Mouse (Mus musculus): ENCODE data around the gene Mapk10.
A peak's percentile ranks its signal among the peaks of the same experiment; 100 is the strongest.
"Not testable (repeated sequence)": the region's sequence is repeated elsewhere in the genome, so short reads cannot be mapped to it uniquely, and the experiment has no call there.

The Mapk10 gene

DNA sequence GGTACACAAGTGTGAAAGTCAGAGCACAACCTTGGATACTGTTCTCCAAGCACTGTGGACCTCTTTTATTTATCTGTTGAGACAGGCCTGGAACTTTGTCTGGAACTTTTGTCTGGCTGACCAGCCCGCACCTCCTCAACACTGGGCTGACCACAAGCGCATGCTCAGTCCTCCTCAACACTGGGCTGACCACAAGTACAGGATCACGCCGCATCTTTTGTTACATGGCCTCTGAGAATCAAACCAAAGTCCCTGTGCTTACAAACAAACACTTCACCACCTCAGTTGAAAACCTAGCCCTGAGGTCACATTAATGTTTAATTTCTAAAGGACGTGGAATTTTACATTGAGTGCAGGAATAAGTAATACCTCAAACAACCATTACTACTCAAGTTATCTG lies 246.7 kb downstream of the Mapk10 start:
- no peak for DNase-seq (ENCODE audit: low read depth, low spot score)

DNA sequence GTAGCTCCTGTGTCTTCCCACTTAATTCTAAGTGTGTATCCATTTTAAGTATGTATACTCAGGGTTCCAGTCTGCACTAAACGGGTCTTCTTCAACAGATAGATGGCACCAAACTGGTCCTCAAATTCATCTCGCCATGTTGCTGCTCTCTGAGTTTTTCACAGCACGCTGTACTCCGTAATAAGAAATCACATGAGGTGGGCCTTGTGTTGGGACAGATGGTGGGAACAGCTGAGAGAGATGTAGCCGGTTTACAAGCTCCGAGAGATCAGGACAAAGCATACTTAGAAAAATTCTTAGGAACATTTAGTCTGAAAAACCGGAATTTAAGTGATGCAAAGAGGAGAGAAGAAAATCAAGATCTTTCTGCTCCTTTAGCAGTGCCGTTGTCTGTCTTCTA lies 257.7 kb downstream of the Mapk10 start:
- DNase-seq (ENCODE audit: low read depth, low spot score) = no peak

DNA sequence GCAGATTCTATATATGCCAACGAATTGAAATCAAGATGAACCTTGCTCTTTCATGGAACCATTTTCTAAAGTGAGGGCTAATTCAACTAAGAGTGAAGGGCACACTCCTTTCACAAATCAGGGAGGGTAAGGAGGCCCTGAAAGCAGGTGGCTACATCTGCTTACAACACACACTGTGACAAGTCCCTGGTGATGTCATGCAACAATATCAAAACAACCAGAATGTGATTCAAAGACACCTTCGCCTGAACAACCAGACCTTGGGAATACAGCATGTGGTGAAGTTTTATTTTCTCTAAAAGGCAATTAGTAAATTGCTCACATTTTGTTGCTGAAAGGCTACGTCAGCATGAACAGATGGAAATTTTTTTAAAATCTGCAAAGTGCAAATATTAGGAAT lies 258.2 kb downstream of the Mapk10 start:
- no peak for DNase-seq (ENCODE audit: low read depth, low spot score)

DNA sequence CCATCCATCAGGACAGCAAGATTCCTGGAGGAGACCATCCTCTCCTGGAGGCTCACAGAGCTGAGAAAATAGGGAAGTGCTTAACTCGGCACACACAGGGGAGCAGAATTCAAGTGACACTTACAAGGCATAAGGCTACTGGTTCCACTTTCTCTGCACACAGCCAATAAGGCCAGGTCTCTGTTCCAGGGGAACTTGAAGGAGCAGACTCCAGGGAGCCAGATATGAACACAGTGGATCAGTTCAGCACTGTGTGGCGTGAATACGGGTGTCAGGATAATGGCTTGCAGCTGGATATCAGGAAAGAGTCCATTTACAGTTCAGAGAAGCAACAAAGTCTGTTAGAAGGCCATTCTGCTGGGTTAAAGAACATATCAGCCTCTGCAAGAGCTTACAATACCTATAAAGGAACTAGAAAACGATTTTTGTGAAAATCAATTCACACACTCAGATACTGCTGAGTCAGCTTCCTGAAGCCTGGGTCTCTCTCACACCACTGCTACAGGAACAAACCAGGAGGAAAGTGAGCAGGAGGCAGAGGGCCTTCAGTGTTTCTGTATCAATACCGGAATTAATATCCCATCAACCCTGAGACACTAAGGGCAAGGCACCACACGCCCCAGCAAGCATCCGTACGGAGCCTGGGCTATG lies 263.9 kb downstream of the Mapk10 start:
- no peak for DNase-seq (ENCODE audit: low read depth, low spot score)

DNA sequence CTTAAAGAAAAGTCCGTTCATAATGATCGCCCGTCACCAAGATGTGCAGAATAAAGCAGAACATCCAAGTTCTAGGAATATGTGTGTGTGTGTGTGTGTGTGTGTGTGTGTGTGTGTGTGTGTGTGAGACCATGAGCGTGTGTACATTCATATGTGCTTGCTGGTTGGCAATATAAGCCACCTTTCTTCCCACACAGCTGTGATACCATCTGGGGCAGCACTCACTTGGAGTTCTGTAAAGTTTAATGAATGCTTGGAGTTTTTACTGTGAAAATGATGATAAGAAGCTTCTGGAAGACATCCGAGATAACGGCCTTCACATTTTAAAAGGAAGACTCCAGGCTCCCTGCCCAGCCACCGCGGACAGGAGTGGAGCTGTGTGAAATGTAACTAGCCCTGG lies 264.5 kb downstream of the Mapk10 start:
- no peak for DNase-seq (ENCODE audit: low read depth, low spot score)

DNA sequence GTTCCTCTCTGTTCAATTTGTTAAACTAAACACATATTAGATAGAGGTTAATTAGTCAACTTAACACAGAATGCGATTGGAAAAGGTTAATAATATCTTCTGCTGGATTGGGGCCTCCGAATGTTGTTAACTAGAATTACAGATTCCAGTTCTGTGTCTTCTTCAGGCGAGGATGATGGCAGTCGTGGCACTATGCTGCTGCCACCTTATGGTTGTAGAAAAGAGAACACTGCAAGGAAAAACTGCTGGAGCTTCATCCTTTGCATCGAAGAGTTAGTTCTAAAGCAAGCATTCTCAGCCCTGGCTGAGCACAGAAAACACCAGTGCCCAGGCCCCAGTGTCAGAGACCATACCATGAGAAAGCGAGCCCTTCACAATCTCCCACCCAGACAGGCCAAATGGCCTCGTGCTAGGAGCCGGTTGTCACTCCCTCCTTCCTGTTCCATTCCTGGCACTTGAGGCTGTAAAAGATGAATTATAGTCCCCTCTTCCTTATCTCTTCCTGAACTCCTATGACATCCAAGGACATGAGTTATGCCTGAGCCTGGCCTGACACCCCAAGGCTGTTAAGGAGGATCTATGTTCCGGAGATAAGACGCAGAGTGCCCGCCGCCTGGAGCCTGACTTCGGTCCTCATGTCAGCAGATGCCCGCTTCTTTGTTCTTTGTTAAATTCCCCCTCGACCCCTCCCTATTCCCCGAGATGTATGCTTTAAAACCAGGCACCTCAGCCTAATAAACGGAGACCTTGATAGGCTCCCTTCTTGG lies 267.1 kb downstream of the Mapk10 start:
- DNase-seq (ENCODE audit: low read depth, low spot score) = not testable (repeated sequence)

DNA sequence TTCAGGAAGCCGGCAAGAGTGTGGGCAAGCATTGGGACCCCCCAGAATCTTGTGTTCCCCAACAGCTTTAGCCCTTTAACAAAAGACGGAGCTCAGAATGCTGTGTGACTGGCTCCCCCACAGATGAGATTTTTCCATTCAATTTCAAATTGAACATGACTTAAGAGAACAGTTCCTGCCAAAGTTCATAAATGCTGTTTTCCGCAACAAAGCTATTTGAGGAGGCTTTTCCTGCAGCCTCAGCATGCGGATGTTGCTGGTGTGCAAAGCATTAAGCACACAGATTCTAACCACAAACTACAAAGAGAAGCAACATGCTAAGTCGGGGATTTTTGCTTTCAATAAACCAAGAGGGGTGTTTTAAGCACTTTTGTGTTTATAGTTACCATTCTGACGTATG lies 281.0 kb downstream of the Mapk10 start:
- DNase-seq (ENCODE audit: low read depth, low spot score) = peak; percentile 2

DNA sequence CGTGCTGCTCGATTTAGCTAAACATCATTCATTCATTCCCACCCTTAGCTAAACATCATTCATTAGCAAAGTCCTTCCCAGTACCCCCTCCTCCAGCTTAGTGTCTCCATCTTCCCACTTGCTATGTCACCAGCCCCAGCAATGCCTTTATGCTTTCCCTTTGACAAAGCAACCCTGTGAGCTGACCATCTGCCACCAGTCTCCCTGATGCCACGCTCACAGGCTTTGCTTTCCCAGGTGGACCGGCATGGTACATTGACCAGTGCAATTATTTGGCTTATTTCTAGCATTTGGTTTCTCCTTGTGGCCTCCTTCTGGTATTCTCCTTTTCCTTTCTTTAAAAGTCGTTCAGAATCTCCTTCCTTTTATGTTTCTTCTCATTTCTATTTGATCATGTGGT lies 284.3 kb downstream of the Mapk10 start:
- DNase-seq (ENCODE audit: low read depth, low spot score) = no peak

DNA sequence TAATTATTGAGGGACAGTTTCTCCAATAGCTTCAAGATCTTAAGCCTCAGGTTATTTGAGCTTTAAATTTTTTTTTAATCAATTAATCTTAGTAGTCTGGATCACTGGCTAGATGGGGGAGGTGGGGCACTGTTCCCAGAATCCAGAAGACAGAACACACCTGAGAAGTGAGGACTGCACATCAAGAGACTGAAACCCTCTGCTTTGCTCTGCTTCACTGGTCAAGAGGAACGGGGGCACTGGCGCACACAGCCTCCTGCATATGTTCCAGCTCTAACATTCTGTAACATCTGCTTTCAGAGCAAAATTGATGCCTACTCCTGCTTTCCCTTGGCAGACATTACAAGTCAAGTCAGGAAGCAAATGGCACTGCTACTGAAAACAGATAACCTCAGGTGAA lies 290.9 kb downstream of the Mapk10 start:
- no peak for DNase-seq (ENCODE audit: low read depth, low spot score)

DNA sequence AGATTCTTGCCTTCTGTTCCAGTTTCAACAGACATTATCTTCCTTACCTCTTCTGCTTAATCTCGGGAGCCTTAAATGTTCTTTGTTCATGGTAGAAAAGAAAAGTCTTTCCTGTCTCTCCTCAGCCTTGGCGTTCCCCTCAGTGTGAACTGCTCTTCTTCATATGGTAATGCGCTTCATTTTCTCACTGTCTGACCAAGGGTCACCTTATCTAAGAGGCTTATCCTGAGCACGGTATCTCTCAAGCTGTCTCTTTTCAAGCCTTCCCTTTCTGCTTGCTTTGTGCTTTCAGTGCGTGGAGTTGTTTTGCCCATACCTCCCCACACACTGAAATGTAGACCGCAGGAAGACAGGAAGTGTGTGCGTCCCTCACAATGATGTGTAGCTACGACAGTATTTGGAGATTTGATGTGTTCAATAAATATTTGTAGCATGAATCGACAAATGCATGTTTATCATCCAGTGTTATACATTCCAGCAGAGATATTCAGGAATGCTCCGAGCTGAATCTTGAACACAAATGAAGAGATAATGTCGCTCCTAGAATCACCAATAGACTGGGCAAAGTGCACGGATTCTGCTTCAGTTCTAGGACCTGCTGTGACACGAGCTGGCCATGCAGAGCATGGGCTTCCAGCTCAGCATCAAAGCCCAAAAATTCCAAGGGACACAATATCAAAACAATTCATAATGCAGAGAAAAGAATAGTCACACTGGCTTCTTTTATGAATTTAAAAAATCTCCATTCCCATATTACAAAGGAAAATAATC lies 305.5 kb downstream of the Mapk10 start:
- no peak for DNase-seq (ENCODE audit: low read depth, low spot score)

DNA sequence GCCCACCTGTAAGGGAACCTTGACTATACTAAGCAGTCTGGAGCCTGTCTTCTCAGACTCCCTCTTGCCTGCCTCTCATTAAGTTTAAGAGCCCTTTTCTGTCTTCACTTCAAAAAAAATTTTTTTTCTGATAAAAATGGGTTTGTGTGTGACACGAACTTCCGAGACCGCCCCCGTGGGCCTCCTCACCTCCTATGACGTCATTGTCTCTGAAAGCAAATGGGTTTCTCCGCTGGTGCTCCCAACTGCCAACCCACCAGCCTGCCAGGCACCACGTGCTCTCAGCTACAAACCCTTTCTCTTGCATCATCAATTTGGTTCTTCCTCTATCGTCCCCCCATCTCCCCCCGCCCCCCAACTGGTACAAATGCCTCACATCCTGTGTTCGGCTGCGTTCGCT lies 307.1 kb downstream of the Mapk10 start:
- no peak for DNase-seq (ENCODE audit: low read depth, low spot score)

DNA sequence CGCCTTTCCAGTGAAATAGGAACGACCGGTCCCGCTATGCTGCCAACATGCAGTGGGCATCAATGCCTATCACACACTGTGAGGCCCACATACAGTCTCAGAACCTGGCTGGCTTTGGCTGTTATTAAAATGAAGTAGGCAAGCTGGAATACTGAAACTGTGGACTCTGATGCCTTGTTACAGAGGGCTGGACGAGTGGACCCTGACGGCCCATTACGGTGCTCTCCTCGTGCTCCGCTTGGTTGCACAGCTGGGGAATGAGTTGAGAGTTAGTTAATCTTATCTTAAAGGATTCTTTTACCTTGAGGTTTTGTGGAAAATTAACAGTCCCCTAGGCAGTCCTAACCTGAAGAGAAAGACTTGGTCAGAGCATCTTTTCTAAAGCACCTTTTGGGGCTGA lies 307.6 kb downstream of the Mapk10 start:
- DNase-seq (ENCODE audit: low read depth, low spot score) = no peak

DNA sequence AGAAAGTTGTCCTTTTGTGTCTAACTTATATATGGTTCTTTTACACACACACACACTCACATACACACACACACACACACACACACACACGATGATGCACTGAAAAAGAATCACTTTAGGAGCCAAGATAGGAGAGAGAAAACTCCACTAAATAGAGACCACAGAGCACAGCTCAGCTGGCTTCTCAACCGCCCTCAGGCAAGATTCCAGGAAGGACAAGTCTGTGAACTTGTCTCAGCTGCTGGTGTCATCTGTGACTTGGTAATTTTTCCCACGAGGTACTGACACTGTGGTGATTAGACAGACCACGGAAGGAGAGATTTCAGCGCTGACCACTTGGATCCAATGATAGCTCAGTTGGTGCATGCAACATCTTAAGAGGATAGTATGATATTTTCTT lies 310.0 kb downstream of the Mapk10 start:
- no peak for DNase-seq (ENCODE audit: low read depth, low spot score)

DNA sequence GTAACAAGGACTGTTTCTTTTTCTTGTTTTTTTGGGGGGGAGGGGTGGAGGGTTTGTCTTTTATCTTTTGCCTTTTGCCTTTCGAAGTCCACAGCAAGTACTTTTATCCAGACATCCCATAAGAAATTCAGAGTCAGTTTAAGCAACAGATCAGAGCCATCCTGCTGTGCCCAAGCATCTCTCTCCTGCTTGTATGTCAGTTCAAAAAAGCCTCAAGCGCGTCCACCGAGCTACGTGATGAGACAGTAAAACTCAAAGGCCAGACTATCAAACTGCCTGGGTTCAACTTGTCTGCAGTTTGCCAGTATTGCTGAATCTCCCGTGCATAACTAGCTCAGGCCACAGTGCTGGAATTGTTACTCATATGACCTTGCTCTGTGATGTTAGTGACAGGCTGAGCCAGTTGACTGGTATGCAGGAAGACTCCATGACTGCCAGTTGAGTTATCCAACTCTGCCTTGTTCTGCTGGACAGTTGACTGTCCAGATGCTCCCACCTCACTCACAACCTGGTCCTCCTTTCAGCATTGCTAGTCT lies 311.4 kb downstream of the Mapk10 start:
- DNase-seq (ENCODE audit: low read depth, low spot score) = no peak

DNA sequence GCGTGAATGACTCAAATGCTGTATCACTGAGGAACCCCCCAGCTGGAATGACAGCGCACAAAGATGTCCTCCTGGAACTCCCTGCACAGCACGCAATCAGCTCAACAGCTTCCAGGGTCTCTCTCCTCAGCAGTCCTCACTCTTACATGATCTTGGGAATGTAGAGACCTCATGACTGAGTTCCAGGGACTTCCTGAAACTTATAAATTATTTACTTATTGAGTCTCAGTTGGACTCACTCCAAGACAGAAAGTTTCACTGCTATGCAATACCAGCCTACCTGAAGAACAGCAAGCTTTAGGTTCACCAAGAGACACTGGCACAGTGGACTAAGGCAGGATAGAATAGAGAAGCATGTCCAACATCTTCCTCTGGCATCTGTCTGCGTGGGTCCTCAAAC lies 312.8 kb downstream of the Mapk10 start:
- DNase-seq (ENCODE audit: low read depth, low spot score) = no peak

DNA sequence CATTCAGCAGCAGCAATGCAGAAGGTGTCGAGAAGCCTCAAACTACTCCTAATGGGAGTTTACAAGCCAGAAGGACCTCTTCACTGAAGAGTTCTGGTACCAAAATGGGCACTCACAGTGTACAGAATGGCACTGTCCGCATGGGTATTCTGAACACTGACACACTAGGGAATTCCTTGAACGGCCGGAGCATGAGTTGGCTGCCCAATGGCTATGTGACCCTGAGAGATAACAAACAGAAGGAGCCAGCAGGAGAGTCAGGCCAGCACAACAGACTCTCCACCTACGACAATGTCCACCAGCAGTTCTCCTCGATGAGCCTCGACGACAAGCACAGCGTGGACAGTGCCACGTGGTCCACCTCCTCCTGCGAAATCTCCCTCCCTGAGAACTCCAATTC lies 318.9 kb downstream of the Mapk10 start:
- no peak for DNase-seq (ENCODE audit: low read depth, low spot score)

DNA sequence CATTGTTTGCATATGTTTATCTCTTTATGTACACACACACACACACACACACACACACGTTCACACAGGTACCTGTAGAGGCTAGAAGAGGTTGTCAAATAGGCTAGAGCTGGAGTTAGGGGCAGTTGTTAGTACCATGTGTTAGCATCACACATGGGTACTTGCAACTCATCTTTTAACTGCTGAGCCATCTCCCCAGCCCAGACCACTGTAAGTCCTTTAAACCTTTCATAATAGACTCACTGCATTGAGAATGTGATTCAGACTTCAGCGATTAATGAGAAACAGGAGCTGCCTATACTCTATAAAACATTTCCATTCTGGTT lies 322.0 kb downstream of the Mapk10 start:
- DNase-seq (ENCODE audit: low read depth, low spot score) = no peak

DNA sequence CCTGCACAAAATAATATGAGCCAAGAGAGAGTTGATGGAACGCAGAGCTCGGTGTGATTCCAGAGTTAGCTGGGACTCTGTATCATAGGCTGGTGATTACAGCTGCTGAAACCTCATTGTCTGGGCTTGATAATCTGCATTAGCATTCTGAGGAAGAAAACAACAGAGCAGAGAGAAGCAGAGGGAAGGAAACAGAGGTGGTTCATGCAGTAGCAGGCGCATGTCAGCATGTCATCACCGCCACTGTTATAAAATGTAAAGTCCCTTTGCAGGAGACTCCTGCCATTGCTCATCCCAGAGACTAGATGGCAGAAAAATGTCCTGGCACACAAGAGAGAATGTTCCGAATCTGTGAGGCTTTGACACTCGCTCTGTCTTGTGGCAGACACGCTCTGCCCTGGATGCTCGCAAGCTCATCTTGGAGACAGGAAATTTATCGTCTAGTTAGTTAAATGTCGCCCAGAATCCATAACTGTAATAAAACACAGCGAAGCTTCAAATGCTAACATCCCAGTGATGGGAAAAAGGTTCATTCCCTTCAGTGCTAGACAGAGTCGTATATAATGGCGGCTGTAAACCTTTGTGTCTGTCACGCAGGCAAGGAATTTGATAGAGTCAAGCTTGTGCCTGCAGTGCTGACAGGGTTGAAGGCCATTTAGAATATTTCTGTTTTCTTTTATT lies 322.5 kb downstream of the Mapk10 start:
- DNase-seq (ENCODE audit: low read depth, low spot score) = no peak

DNA sequence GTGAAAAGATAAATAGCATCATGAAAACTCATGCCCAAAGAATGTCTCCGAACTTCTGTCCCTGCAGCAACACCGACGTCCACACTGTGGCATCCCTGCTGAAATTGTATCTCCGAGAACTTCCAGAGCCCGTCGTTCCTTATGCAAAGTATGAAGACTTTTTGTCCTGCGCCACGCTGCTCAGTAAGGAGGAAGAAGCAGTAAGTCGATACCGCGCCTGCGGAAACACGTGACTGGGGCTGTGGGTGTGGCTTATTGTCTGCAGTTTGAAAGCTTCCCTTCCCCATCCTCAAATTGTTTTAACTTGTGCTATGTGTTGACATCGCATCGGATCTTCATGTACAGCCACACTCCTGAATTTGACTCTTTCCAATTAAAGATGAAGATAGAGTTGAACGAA lies 335.5 kb downstream of the Mapk10 start:
- DNase-seq (ENCODE audit: low read depth, low spot score) = no peak

DNA sequence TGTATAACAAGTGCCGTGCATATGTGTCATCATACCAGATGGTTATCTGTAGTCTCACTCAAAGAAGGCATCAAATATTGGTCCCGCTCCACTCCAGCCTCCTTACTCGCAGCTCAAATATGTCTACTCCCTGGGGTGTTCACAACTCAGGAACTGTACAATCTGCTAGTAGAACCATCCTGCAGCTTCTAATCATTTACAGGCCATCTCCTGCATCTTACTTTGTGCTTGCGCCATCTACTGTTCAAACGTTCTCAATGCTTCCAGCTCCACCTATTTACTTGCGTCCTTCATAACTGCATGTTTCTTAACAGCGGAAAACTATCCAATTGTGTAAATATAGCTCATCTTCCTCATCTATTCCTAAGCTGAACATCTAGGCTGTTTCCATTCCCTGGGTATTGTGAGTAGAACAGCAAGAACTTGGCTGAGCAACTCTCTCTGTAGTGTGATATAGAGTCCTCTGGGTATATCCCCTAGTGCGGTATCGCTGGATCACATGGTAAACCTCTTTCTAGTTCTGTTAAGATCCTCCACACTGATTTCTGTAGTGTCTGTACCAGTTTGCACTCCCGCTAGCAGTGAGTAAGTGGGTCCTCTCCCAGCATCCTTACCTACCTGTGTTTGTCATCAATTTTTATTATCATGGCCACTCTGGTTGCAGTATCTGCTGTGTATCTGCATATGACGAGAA lies 336.4 kb downstream of the Mapk10 start:
- DNase-seq (ENCODE audit: low read depth, low spot score) = peak; percentile 50

DNA sequence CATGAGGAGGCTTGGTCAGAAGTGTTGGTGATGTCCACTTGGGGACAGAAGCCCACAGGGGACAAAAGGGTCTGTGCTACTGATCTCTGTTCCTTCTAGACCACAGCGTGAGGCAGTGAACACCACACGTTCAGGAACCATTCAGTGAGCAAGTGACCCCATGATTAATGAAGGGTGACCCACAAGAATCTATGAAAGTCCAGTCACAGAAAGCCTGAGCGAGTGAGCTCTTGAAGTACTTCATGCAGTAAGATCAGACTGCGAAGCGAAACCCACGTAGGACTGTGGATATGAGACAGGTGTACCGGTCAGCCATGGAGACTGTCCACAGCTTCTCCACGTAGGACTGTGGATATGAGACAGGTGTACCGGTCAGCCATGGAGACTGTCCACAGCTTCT lies 338.1 kb downstream of the Mapk10 start:
- DNase-seq (ENCODE audit: low read depth, low spot score) = not testable (repeated sequence)

All from skeletal muscle tissue, adult 2 months (tissue).